Mouse (Mus musculus): ENCODE data around the gene Tle2. TPM values are rescaled to one million over a fixed set of nuclear protein-coding genes. Genes with fewer than 3 reads are reported as not detected.
A peak's percentile ranks its signal among the peaks of the same experiment; 100 is the strongest.

Tle2 gene
- 46.4 TPM for polyA plus RNA-seq (2021)

- TF ChIP-seq CTCF (IDR thresholded peaks at IDR 0.05) = no peak
- in situ Hi-C loops (cut with MboI; ENCODE audit: low pct_unique_long_range_greater_than_20kb) = no loop called here
- H3K27me3 ChIP-seq = no peaks in the 10 kb centered on the region
These were observed at the start of gene Tle2 for GRCm38 (mm10) chr10:81574081-81575056. TSS of gene Tle2 (plus strand) at chr10:81574561.

GRCm38 (mm10) chr10:81525017-81525694 lies 49.2 kb upstream of the Tle2 start:
- DNase-seq (ENCODE audit: low read depth, low spot score) (no peak), ATAC-seq (no peak)
- no peaks in the 10 kb centered on the region for H3K27me3 ChIP-seq
- in situ Hi-C loops (cut with MboI; ENCODE audit: low pct_unique_long_range_greater_than_20kb) = no loop called here
- CTCF ChIA-PET = interaction anchor here (2.4 kb wide), 1 partner anchor 26 kb away, joined by 7 read pairs; no protein-coding TSS in a partner anchor
- no peak for TF ChIP-seq CTCF (IDR thresholded peaks at IDR 0.05)
- POLR2A ChIA-PET = interaction anchor here (0.8 kb wide), 1 partner anchor 29 kb away, joined by 3 read pairs; the partner anchor contains the start of gene Ncln

More at GRCm38 (mm10) chr10:81574081-81575056, at the start of gene Tle2:
- ATAC-seq (no peak), DNase-seq (ENCODE audit: low read depth, low spot score) (no peak)
- CTCF ChIA-PET = interaction anchor here (0.8 to 2.7 kb wide), 7 partner anchors 9 to 56 kb away, joined by 3 to 11 read pairs (median 3); no protein-coding TSS in a partner anchor
- POLR2A ChIA-PET = interaction anchor here (0.7 to 1.3 kb wide), 3 partner anchors 22 to 30 kb away, joined by 3 to 4 read pairs (median 4); no protein-coding TSS in a partner anchor

- peak; percentile 27 for ATAC-seq
- ChIA-PET POLR2A (no interaction called here), CTCF (interaction anchor here (1.1 to 2.5 kb wide), 6 partner anchors 9 to 25 kb away, joined by 3 to 8 read pairs (median 4); no protein-coding TSS in a partner anchor)
- no peaks in the 10 kb centered on the region for H3K27me3 ChIP-seq
- no peak for DNase-seq (ENCODE audit: low read depth, low spot score)
- in situ Hi-C loops (cut with MboI; ENCODE audit: low pct_unique_long_range_greater_than_20kb) = no loop called here
- no peak for TF ChIP-seq CTCF (IDR thresholded peaks at IDR 0.05)
These were observed 47.6 kb upstream of the Tle2 start for GRCm38 (mm10) chr10:81526779-81527178.

DNA sequence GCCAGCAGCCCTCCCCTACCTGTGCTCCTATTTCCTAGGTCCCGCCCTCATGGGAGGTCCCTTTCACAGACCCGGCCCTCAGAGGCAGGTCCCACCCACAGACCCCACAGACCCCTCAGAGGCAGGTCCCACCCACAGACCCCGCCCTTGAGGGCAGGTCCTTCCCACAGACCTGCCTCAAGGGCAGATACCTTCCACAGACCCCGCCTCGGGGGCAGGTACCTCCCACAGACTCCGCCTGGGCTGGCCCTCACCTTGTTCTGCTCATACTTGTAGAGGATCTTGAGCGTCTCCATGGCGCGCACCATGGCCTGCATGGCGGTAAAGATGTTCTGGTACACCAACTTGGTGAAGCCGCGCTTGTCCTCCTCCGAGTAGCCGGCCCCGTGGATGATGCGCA lies 39.5 kb upstream of the Tle2 start:
- no peaks in the 10 kb centered on the region for H3K27me3 ChIP-seq
- ChIA-PET POLR2A (no interaction called here), CTCF (interaction anchor here (1.0 kb wide), 1 partner anchor 16 kb away, joined by 3 read pairs; no protein-coding TSS in a partner anchor)
- ATAC-seq (no peak), DNase-seq (ENCODE audit: low read depth, low spot score) (no peak)
- no peak for TF ChIP-seq CTCF (IDR thresholded peaks at IDR 0.05)
- in situ Hi-C loops (cut with MboI; ENCODE audit: low pct_unique_long_range_greater_than_20kb) = no loop called here

DNA sequence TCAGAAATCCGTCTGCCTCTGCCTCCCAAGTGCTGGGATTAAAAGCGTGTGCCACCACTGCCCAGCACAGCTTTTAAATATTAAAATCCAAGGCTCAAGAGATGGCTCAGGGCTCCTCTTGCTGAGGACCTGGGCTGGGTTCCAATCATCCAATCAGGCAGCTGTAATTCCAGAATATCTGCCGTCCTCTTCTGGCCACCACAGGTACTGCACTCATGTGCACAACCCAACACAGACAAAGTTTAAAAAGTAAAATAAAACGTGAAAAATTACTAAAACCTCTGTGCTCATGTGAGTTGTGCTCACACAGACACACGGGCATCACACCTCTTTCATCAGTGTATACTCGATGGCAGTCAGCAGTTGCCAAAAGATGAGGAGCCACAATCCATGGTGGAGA lies 37.6 kb upstream of the Tle2 start:
- TF ChIP-seq CTCF (IDR thresholded peaks at IDR 0.05) = no peak
- ATAC-seq (no peak), DNase-seq (ENCODE audit: low read depth, low spot score) (no peak)
- H3K27me3 ChIP-seq = no peaks in the 10 kb centered on the region
- ChIA-PET POLR2A (no interaction called here), CTCF (interaction anchor here (1.0 to 1.4 kb wide), 4 partner anchors 10 to 34 kb away, joined by 3 to 5 read pairs (median 4); no protein-coding TSS in a partner anchor)
- in situ Hi-C loops (cut with MboI; ENCODE audit: low pct_unique_long_range_greater_than_20kb) = no loop called here

DNA sequence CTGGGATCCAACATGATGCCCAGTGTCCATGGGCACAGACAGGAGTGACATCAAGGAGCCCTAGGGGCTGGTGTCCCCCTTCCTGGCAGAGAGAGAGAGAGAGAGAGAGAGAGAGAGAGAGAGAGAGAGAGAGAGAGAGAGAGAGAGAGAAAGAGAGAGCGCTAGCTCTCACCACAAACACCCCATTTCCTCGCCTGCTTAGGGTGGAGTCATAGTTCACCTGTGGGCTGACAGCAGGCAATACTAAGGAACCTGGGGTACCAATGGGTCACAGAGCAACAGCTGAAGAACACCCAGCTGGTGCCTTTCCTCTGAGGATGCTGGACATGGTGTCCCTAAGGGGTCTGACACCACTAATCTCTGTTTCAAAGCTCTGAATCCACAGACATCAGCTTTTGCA lies 36.9 kb upstream of the Tle2 start:
- DNase-seq (ENCODE audit: low read depth, low spot score) = no peak
- ChIA-PET CTCF (interaction anchor here (1.5 kb wide), 1 partner anchor 34 kb away, joined by 4 read pairs; no protein-coding TSS in a partner anchor), POLR2A (no interaction called here)
- ATAC-seq = no peak
- in situ Hi-C loops (cut with MboI; ENCODE audit: low pct_unique_long_range_greater_than_20kb) = no loop called here
- H3K27me3 ChIP-seq = no peaks in the 10 kb centered on the region
- no peak for TF ChIP-seq CTCF (IDR thresholded peaks at IDR 0.05)

DNA sequence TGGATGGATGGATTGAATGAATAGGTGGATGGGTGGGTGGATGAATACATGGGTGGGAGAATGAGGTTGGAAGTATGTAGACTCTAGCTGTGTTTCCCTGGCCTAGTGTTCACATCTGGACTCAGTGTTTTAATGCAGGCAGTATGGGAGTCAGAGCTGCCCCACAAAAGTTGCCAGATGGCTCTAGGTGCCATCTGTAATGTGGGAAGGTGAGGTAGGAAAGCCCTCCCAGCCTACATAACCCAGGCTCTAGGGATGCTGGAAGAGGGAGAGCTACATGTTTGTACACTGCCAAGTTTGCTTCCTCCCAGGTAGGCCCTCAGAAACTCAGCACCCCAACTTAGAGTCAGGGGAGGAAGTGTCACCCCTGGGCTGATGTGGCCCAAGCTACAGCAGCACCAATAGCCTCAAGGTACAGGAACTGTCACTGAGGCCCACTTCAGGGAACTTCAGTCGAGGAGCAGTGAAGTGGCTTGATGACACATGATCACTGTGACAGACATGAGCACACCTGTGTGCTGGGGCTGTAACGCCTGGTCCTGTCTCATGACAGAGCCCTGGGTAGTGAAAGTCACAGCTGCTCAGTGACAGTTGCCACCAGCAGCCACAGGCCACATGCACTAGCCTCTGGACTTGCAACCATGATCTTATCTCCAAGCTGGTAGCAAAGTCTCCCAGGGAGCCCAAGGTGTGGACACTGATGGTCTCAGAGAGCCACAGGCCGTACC lies 35.9 kb upstream of the Tle2 start:
- TF ChIP-seq CTCF (IDR thresholded peaks at IDR 0.05) = no peak
- ATAC-seq (no peak), DNase-seq (ENCODE audit: low read depth, low spot score) (no peak)
- ChIA-PET POLR2A (no interaction called here), CTCF (interaction anchor here (1.0 to 1.5 kb wide), 2 partner anchors 12 to 35 kb away, joined by 3 to 4 read pairs; no protein-coding TSS in a partner anchor)
- in situ Hi-C loops (cut with MboI; ENCODE audit: low pct_unique_long_range_greater_than_20kb) = no loop called here
- H3K27me3 ChIP-seq = no peaks in the 10 kb centered on the region

- ATAC-seq (no peak), DNase-seq (ENCODE audit: low read depth, low spot score) (no peak)
- in situ Hi-C loops (cut with MboI; ENCODE audit: low pct_unique_long_range_greater_than_20kb) = no loop called here
- TF ChIP-seq CTCF (IDR thresholded peaks at IDR 0.05) = no peak
- no peaks in the 10 kb centered on the region for H3K27me3 ChIP-seq
- ChIA-PET CTCF (interaction anchor here (1.5 kb wide), 1 partner anchor 10 kb away, joined by 5 read pairs; no protein-coding TSS in a partner anchor), POLR2A (no interaction called here)
These were observed 33.0 kb upstream of the Tle2 start for GRCm38 (mm10) chr10:81541363-81541762.

DNA sequence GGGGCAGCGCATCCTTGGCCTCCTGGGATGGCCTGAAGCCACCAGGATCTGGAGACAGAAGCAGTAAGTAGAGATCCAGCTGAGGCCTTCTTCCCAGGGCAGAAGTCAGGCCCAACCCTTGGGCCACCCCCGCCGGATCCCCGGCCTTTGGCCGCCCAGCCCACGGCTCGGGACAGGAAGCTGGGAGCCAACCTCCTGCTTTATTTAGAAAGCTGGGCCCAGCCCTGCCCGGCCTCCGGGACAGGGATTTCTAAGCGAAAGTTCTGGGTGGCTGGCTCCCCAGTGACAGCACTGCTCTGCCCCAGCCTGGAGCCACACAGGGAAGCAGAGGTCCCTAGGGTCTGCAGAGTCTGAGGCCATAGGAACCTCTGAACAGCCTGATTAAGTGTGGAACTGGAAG lies 32.6 kb upstream of the Tle2 start:
- POLR2A ChIA-PET = no interaction called here
- no peaks in the 10 kb centered on the region for H3K27me3 ChIP-seq
- CTCF ChIA-PET = interaction anchor here (1.5 kb wide), 1 partner anchor 10 kb away, joined by 5 read pairs; no protein-coding TSS in a partner anchor
- in situ Hi-C loops (cut with MboI; ENCODE audit: low pct_unique_long_range_greater_than_20kb) = no loop called here
- no peak for DNase-seq (ENCODE audit: low read depth, low spot score)
- TF ChIP-seq CTCF (IDR thresholded peaks at IDR 0.05) = no peak
- ATAC-seq = no peak
